Mouse (Mus musculus): ENCODE results near the gene Cwc22. TPM values are rescaled to one million over a fixed set of nuclear protein-coding genes. Genes with fewer than 3 reads are reported as not detected.

The Cwc22 gene
- polyA plus RNA-seq, 1 experiment from 2014 or later = 19.7 TPM

GRCm38 (mm10) chr2:77888056-77888455 lies 58.1 kb downstream of the Cwc22 start:
- no peak for TF ChIP-seq CTCF (IDR thresholded peaks at IDR 0.05; ENCODE audit: low read depth)
- DNase-seq (ENCODE audit: low spot score) = no peak
- Histone ChIP-seq H3K4me2 (ENCODE audit: low read length) (no peak overlapping the region), H3K9me3 (replicated peaks; ENCODE audit: low read length) (no peaks in the 10 kb centered on the region), H3K36me3 (ENCODE audit: insufficient read depth, low read length) (peaks cover 6% of the 10 kb centered on the region; the same call in 1 of the 2 replicates), H3K4me1 (replicated peaks; ENCODE audit: insufficient read depth, low read length) (no peaks in the 10 kb centered on the region), H3K9ac (ENCODE audit: low read depth, low read length) (no peak overlapping the region), H3K27me3 (ENCODE audit: insufficient read depth, low read length) (no peaks in the 10 kb centered on the region), H3K4me3 (replicated peaks; ENCODE audit: low read depth, low read length) (no peak overlapping the region), H3K27ac (no peak overlapping the region)
- 89% methylated on average over 6 of the region's 6 CpGs for WGBS
- no peak for ATAC-seq (replicated peaks; ENCODE audit: low FRiP score, low read depth)

- no peak overlapping the region for H3K9ac ChIP-seq (ENCODE audit: low read depth, low read length)
- WGBS = 82% methylated on average over 4 of the region's 4 CpGs
- DNase-seq (ENCODE audit: low spot score) (no peak), ATAC-seq (replicated peaks; ENCODE audit: low FRiP score, low read depth) (no peak)
- no peak overlapping the region for H3K4me3 ChIP-seq (replicated peaks; ENCODE audit: low read depth, low read length)
- no peak overlapping the region for H3K4me2 ChIP-seq (ENCODE audit: low read length)
- H3K36me3 ChIP-seq (ENCODE audit: insufficient read depth, low read length) = no peaks in the 10 kb centered on the region
- H3K4me1 ChIP-seq (replicated peaks; ENCODE audit: insufficient read depth, low read length) = no peaks in the 10 kb centered on the region
- H3K9me3 ChIP-seq (replicated peaks; ENCODE audit: low read length) = no peaks in the 10 kb centered on the region
- no peak overlapping the region for H3K27ac ChIP-seq
- no peaks in the 10 kb centered on the region for H3K27me3 ChIP-seq (ENCODE audit: insufficient read depth, low read length)
- TF ChIP-seq CTCF (IDR thresholded peaks at IDR 0.05; ENCODE audit: low read depth) = no peak
These were observed 59.0 kb downstream of the Cwc22 start for GRCm38 (mm10) chr2:77887166-77887565.

GRCm38 (mm10) chr2:77885491-77886130 lies 60.6 kb downstream of the Cwc22 start:
- no peaks in the 10 kb centered on the region for H3K9me3 ChIP-seq (replicated peaks; ENCODE audit: low read length)
- WGBS = 84% methylated on average over 10 of the region's 10 CpGs

GRCm38 (mm10) chr2:77885036-77885435 lies 61.1 kb downstream of the Cwc22 start:
- H3K4me3 ChIP-seq (replicated peaks; ENCODE audit: low read depth, low read length) = no peak overlapping the region
- H3K27me3 ChIP-seq (ENCODE audit: insufficient read depth, low read length) = no peaks in the 10 kb centered on the region
- H3K9ac ChIP-seq (ENCODE audit: low read depth, low read length) = no peak overlapping the region
- no peaks in the 10 kb centered on the region for H3K9me3 ChIP-seq (replicated peaks; ENCODE audit: low read length)
- H3K4me2 ChIP-seq (ENCODE audit: low read length) = no peak overlapping the region
- ATAC-seq (replicated peaks; ENCODE audit: low FRiP score, low read depth) = no peak
- WGBS = 91% methylated on average over 6 of the region's 6 CpGs
- no peak for DNase-seq (ENCODE audit: low spot score)
- no peaks in the 10 kb centered on the region for H3K36me3 ChIP-seq (ENCODE audit: insufficient read depth, low read length)
- no peaks in the 10 kb centered on the region for H3K4me1 ChIP-seq (replicated peaks; ENCODE audit: insufficient read depth, low read length)
- no peak for TF ChIP-seq CTCF (IDR thresholded peaks at IDR 0.05; ENCODE audit: low read depth)
- H3K27ac ChIP-seq = no peak overlapping the region

More at GRCm38 (mm10) chr2:77885491-77886130, 60.6 kb downstream of the Cwc22 start:
- DNase-seq (ENCODE audit: low spot score) = no peak
- Histone ChIP-seq H3K4me2 (ENCODE audit: low read length) (no peak overlapping the region), H3K27me3 (ENCODE audit: insufficient read depth, low read length) (no peaks in the 10 kb centered on the region), H3K4me3 (replicated peaks; ENCODE audit: low read depth, low read length) (no peak overlapping the region), H3K9ac (ENCODE audit: low read depth, low read length) (no peak overlapping the region), H3K4me1 (replicated peaks; ENCODE audit: insufficient read depth, low read length) (no peaks in the 10 kb centered on the region), H3K36me3 (ENCODE audit: insufficient read depth, low read length) (no peaks in the 10 kb centered on the region), H3K27ac (no peak overlapping the region)
- no peak for ATAC-seq (replicated peaks; ENCODE audit: low FRiP score, low read depth)
- TF ChIP-seq CTCF (IDR thresholded peaks at IDR 0.05; ENCODE audit: low read depth) = no peak

DNA sequence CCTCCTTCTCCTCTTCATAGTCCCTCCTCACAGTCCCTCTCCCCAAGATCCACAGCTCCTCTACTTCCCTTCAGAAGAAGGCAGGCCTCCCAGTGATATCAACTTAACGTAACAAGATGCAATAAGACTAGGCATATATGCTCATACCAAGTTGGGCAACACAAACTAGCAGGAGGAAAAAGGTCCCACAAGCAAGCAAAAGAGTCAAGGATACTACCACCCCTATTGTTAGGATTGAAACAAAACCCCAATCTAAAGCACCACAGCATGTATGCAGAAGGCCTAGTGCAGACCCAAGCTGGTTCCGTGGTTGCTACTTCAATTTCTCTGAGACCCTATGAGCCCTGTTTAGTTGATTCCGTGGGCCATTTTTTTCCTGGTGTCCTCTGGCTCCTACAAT lies 61.7 kb downstream of the Cwc22 start:
- Histone ChIP-seq H3K27ac (no peak overlapping the region), H3K36me3 (ENCODE audit: insufficient read depth, low read length) (no peaks in the 10 kb centered on the region), H3K4me3 (replicated peaks; ENCODE audit: low read depth, low read length) (no peak overlapping the region), H3K9me3 (replicated peaks; ENCODE audit: low read length) (no peaks in the 10 kb centered on the region), H3K4me1 (replicated peaks; ENCODE audit: insufficient read depth, low read length) (no peaks in the 10 kb centered on the region), H3K27me3 (ENCODE audit: insufficient read depth, low read length) (no peaks in the 10 kb centered on the region), H3K9ac (ENCODE audit: low read depth, low read length) (no peak overlapping the region), H3K4me2 (ENCODE audit: low read length) (no peak overlapping the region)
- WGBS = 93% methylated on average over 3 of the region's 3 CpGs
- no peak for TF ChIP-seq CTCF (IDR thresholded peaks at IDR 0.05; ENCODE audit: low read depth)
- no peak for ATAC-seq (replicated peaks; ENCODE audit: low FRiP score, low read depth)
- no peak for DNase-seq (ENCODE audit: low spot score)

DNA sequence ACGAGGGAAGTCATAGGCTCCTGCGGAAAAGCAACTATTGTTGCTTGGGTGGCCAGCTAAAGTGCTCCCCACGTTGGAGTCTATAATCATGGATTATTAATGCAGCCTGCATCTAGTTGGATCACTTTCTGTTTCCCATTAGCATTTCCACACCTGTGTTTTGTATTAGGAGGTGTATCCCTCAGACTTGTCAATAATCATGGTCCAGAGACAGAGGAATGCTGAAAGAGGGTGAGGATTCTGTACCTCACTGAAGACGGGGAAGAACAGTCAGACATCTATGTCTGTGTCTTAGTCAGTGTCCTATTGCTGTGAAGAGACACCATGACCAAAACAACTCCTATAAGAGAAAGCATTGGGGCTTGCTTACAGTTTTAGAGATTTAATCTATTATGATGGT lies 63.2 kb downstream of the Cwc22 start:
- no peak overlapping the region for H3K4me3 ChIP-seq (replicated peaks; ENCODE audit: low read depth, low read length)
- no peak overlapping the region for H3K4me2 ChIP-seq (ENCODE audit: low read length)
- no peak for TF ChIP-seq CTCF (IDR thresholded peaks at IDR 0.05; ENCODE audit: low read depth)
- H3K4me1 ChIP-seq (replicated peaks; ENCODE audit: insufficient read depth, low read length) = no peaks in the 10 kb centered on the region
- no peak overlapping the region for H3K9ac ChIP-seq (ENCODE audit: low read depth, low read length)
- H3K36me3 ChIP-seq (ENCODE audit: insufficient read depth, low read length) = no peaks in the 10 kb centered on the region
- H3K27me3 ChIP-seq (ENCODE audit: insufficient read depth, low read length) = no peaks in the 10 kb centered on the region
- no peak overlapping the region for H3K27ac ChIP-seq
- ATAC-seq (replicated peaks; ENCODE audit: low FRiP score, low read depth) (no peak), DNase-seq (ENCODE audit: low spot score) (no peak)
- WGBS = 92% methylated on average over 4 of the region's 4 CpGs
- H3K9me3 ChIP-seq (replicated peaks; ENCODE audit: low read length) = no peaks in the 10 kb centered on the region
